Mouse (Mus musculus) stomach, postnatal 0 days (tissue): ENCODE measurements around the gene Tnn. TPM values are rescaled to one million over a fixed set of nuclear protein-coding genes. Genes with fewer than 3 reads are reported as not detected.

Source experiments
- ATAC-seq: fragments of 200-750 bp; cut with Nextera tagmentation; 2 replicates; pipeline ENCODE4 v1.8.0; 2017; ENCODE audit not compliant: low FRiP score, low TSS enrichment
- DNase-seq: peaks from one replicate; pipeline ENCODE4 v3.0.0-alpha.2; 2016; ENCODE audit warnings: low spot score
- H3K27ac ChIP-seq: fragments of 300-500 bp; sonication (generic); replicated peaks from 2 replicates; pipeline ENCODE4 v1.5.1; 2014; ENCODE audit warnings: mild to moderate bottlenecking, control low read depth
- H3K27me3 ChIP-seq: fragments of 300-500 bp; sonication (generic); 2 replicates; pipeline ENCODE4 v1.6.1; 2014; ENCODE audit warnings: low read length; ENCODE audit not compliant: control insufficient read depth, insufficient read depth
- H3K36me3 ChIP-seq: fragments of 300-500 bp; sonication (generic); 2 replicates; pipeline ENCODE4 v1.6.1; 2014; ENCODE audit warnings: low read length, mixed read lengths; ENCODE audit not compliant: control insufficient read depth, insufficient read depth
- H3K4me1 ChIP-seq: fragments of 300-500 bp; sonication (generic); replicated peaks from 2 replicates; pipeline ENCODE4 v1.6.1; 2014; ENCODE audit warnings: antibody characterized with exemption; ENCODE audit not compliant: control insufficient read depth, insufficient read depth
- H3K4me2 ChIP-seq: fragments of 300-500 bp; sonication (generic); replicated peaks from 2 replicates; pipeline ENCODE4 v1.6.1; 2014; ENCODE audit warnings: low read depth, mild to moderate bottlenecking, control low read depth, moderate library complexity
- H3K4me3 ChIP-seq: fragments of 300-500 bp; sonication (generic); 2 replicates; pipeline ENCODE4 v1.5.1; 2014; ENCODE audit warnings: low read depth, low read length, control low read depth
- H3K9ac ChIP-seq: fragments of 300-500 bp; sonication (generic); 2 replicates; pipeline ENCODE4 v1.6.1; 2014; ENCODE audit warnings: mild to moderate bottlenecking, low read length, control low read depth, mixed read lengths
- H3K9me3 ChIP-seq: fragments of 300-500 bp; sonication (generic); 2 replicates; pipeline ENCODE4 v1.6.1; 2016; ENCODE audit warnings: low read length; ENCODE audit not compliant: control insufficient read depth
- CTCF ChIP-seq: IDR thresholded peaks from 2 replicates; pipeline ENCODE4 v1.5.1; 2016; ENCODE audit warnings: antibody characterized with exemption, low read depth, mild to moderate bottlenecking, moderate library complexity
- EP300 ChIP-seq: optimal IDR thresholded peaks from 2 replicates; pipeline ENCODE3; 2016; ENCODE audit warnings: antibody characterized with exemption
- WGBS: fragments of 180-500 bp; shearing (Covaris S2); extraction: QIAGEN DNeasy Blood & Tissue Kit; methylation state at CpG from one replicate; pipeline ENCODE4 v1.1.7; 2014; 5-methylcytosine and 5-hydroxymethylcytosine counted together
- polyA plus RNA-seq: library from polyadenylated mRNA; unstranded; fragments of >200 nt; fragmentation: Nextera tagmentation; extraction: Ambion mirVana; gene quantifications from 2 replicates; pipeline ENCODE4 v1.2.1, GENCODE M21; 2015

Tnn gene
- polyA plus RNA-seq, 1 experiment from 2014 or later, result 3.7 TPM

- ATAC-seq, result no peak
- 66% methylated on average over 5 of the region's 5 CpGs for WGBS
Measured at GRCm38 (mm10) chr1:160100996-160101395, 52.4 kb downstream of the Tnn start.

DNA sequence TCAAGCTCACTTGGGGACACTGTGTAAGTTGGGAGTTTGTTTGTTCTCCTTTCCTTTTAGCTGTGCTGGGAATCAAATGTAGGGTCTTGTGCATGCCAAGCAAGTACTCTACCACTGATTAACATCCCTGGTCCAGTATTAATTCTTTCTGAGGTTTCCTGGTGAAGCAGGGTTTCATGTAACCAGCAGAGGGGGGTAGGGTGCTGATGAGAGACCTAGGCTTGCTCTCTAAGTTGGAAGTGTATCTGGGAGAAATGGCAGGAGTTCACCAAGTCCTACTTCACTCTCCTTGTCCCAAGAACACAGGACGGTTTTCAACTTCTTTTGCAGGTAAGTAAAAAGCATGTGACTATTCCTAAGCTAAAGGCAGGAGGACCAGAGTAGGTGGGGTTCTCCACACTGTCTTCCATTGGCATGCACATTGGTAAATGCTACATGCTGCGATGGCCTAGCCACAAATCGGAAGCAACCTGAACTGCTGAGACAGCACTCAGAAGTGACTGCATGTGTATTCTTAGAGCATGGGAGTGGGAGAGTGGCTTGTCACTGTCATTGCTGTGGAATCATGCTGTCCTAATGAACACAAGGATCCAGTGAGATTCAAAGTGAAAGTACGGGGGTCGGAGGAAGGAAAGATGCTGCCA, 53.6 kb downstream of the Tnn start:
- TF ChIP-seq CTCF, result peak; percentile 78
- TF ChIP-seq EP300, result no peak
- ATAC-seq, result no peak
- Histone ChIP-seq H3K9me3 (no peaks in the 10 kb centered on the region), H3K4me3 (no peak overlapping the region), H3K36me3 (no peaks in the 10 kb centered on the region), H3K4me2 (no peak overlapping the region), H3K27ac (no peak overlapping the region), H3K27me3 (no peaks in the 10 kb centered on the region), H3K9ac (no peak overlapping the region), H3K4me1 (no peaks in the 10 kb centered on the region)
- peak; percentile 39 for DNase-seq
- WGBS, result 86% methylated on average over 5 of the region's 5 CpGs

More at GRCm38 (mm10) chr1:160100996-160101395, 52.4 kb downstream of the Tnn start:
- Histone ChIP-seq H3K4me1 (no peaks in the 10 kb centered on the region), H3K9me3 (no peaks in the 10 kb centered on the region), H3K4me2 (no peak overlapping the region), H3K36me3 (no peaks in the 10 kb centered on the region), H3K4me3 (no peak overlapping the region), H3K27ac (peak overlapping the region; percentile 49; the same call in 1 of the 2 replicates), H3K27me3 (no peaks in the 10 kb centered on the region), H3K9ac (no peak overlapping the region)
- no peak for DNase-seq
- TF ChIP-seq EP300, result no peak
- no peak for TF ChIP-seq CTCF

DNA sequence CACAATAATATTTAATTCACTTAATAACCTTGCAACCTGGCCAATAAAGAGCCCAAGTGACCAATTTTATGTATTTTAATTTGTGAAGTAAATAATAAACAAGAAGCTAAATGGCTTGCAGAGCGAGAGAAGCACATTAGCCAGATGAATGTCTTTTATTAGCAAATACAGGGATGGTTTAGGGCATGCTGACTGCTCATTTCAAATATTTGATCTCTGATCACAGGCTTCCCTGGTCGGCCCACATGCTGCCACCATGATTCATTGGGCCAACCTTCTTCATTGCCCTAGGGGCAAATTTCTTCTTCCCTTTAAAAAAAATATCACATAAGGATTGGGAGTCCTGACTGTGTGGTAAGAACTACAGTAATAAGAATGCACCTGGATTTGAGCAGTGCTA, 66.7 kb downstream of the Tnn start:
- 70% methylated on average over 2 of the region's 2 CpGs for WGBS
- Histone ChIP-seq H3K36me3 (no peaks in the 10 kb centered on the region), H3K9ac (no peak overlapping the region), H3K4me2 (no peak overlapping the region), H3K4me3 (no peak overlapping the region), H3K9me3 (no peaks in the 10 kb centered on the region), H3K27me3 (no peaks in the 10 kb centered on the region), H3K4me1 (no peaks in the 10 kb centered on the region), H3K27ac (no peak overlapping the region)
- TF ChIP-seq EP300, result no peak
- ATAC-seq, result no peak
- DNase-seq, result no peak

- no peaks in the 10 kb centered on the region for H3K36me3 ChIP-seq
- ATAC-seq, result no peak
- no peak overlapping the region for H3K9ac ChIP-seq
- no peak for DNase-seq
- H3K27me3 ChIP-seq, result no peaks in the 10 kb centered on the region
- TF ChIP-seq CTCF (no peak), EP300 (no peak)
- H3K4me2 ChIP-seq, result no peak overlapping the region
- H3K4me3 ChIP-seq, result no peak overlapping the region
- no peaks in the 10 kb centered on the region for H3K9me3 ChIP-seq
- 63% methylated on average over 1 of the region's 1 CpGs for WGBS
- H3K4me1 ChIP-seq, result no peaks in the 10 kb centered on the region
- no peak overlapping the region for H3K27ac ChIP-seq
Measured at GRCm38 (mm10) chr1:160084239-160084638, 69.1 kb downstream of the Tnn start.

- no peak for TF ChIP-seq EP300
- no peak for TF ChIP-seq CTCF
- no peaks in the 10 kb centered on the region for H3K4me1 ChIP-seq
- DNase-seq, result no peak
- no peak overlapping the region for H3K27ac ChIP-seq
- no peaks in the 10 kb centered on the region for H3K9me3 ChIP-seq
- no peak overlapping the region for H3K4me2 ChIP-seq
- ATAC-seq, result no peak
- H3K27me3 ChIP-seq, result no peaks in the 10 kb centered on the region
- WGBS, result 70% methylated on average over 1 of the region's 1 CpGs
- H3K4me3 ChIP-seq, result no peak overlapping the region
- no peaks in the 10 kb centered on the region; the same call in 1 of the 2 replicates for H3K36me3 ChIP-seq
- H3K9ac ChIP-seq, result no peak overlapping the region
Measured at GRCm38 (mm10) chr1:160082647-160083046, 70.7 kb downstream of the Tnn start.

DNA sequence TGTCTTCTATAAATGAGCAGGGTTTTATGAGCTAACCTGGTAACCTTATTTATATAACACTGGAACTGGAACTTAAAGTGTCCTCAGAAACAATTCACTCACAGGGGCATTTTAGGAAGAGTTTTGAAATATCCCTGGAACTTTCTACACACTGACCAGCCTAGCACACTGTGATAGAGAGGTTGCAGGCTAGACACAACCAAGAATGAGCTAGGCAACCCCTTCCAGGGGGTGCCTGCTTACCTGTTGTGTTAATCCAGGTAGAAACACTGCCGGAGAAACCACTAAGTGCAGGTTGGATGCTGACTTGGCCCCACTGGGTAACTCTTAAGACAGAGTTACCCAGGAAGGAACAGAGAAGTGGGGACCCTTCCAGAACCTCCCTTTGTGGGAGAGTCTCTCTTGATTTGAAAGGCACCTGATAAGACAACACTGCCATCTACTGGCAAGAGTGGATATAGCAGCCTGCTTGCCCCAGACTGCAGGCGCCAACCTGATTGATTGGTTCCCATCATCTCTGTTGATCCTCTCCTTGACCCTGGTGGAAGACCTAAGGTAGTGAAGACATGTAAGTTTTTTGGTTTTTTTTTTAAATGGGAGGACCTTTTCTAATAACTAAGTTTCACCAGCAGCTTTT, 72.5 kb downstream of the Tnn start:
- peak; percentile 81 for DNase-seq
- ATAC-seq, result peak; percentile 33; the same call in 1 of the 2 replicates
- H3K9me3 ChIP-seq, result no peaks in the 10 kb centered on the region
- H3K4me2 ChIP-seq, result no peak overlapping the region
- no peak overlapping the region for H3K4me3 ChIP-seq
- H3K27me3 ChIP-seq, result no peaks in the 10 kb centered on the region
- H3K9ac ChIP-seq, result no peak overlapping the region
- no peak overlapping the region for H3K27ac ChIP-seq
- 22% methylated on average over 2 of the region's 2 CpGs for WGBS
- H3K36me3 ChIP-seq, result peaks cover 2% of the 10 kb centered on the region
- TF ChIP-seq EP300 (no peak), CTCF (peak; percentile 96)
- H3K4me1 ChIP-seq, result no peaks in the 10 kb centered on the region
